Mouse (Mus musculus) E14TG2a.4 (cell line): Measurements from ENCODE around the gene St8sia1.

ENCODE experiments used
- CTCF ChIP-seq: conservative IDR thresholded peaks from 2 replicates; pipeline ENCODE4 v1.5.1; 2014; ENCODE audit warnings: low read length
- NANOG ChIP-seq: IDR thresholded peaks from 2 replicates; pipeline ENCODE4 v1.6.1; 2014; ENCODE audit warnings: borderline replicate concordance, low read length, mixed read lengths
- POU5F1 ChIP-seq: IDR thresholded peaks from 2 replicates; pipeline ENCODE4 v1.6.1; 2014; ENCODE audit warnings: low read length, borderline replicate concordance

GRCm38 (mm10) chr6:142847914-142848674 is 116.2 kb downstream of the St8sia1 start:
- TF ChIP-seq CTCF (no peak), NANOG (no peak), POU5F1 (no peak)
